Mouse (Mus musculus): ENCODE results near the gene Rsph10b. TPM values are rescaled to one million over a fixed set of nuclear protein-coding genes. Genes with fewer than 3 reads are reported as not detected.

The Rsph10b gene
- polyA plus RNA-seq, 1 experiment from 2014 or later = 0.74 TPM

DNA sequence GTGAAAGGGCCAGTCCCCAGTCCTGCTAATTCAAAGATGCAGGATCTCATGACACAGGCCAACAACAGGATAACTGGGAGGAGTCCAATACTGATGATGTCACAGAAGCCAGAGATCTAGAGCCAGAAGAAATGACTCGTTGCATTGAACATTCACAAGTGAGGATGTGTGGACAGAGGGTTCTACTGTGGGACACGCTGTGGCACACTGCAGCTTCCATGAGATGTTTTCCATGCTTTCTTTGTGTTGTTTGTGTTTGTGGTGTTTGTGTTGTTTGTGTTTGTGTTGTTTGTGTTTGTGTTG is 42.7 kb downstream of the Rsph10b start:
- Histone ChIP-seq H3K27ac (no peak overlapping the region), H3K36me3 (no peaks in the 10 kb centered on the region), H3K4me1 (replicated peaks) (no peaks in the 10 kb centered on the region), H3K27me3 (0 out of 2 replicates have a peak, but pooled peaks cover 3% of the 10 kb centered on the region), H3K4me3 (no peak overlapping the region), H3K4me2 (no peak overlapping the region), H3K9ac (no peak overlapping the region), H3K9me3 (replicated peaks) (no peaks in the 10 kb centered on the region)
- 51% methylated on average over 2 of the region's 2 CpGs for WGBS
- 0 out of 2 replicates have a peak, but pooled peaks have one; percentile 7 for ATAC-seq (replicated peaks; ENCODE audit: insufficient number of reproducible peaks, insufficient read depth, low FRiP score, low read depth)

DNA sequence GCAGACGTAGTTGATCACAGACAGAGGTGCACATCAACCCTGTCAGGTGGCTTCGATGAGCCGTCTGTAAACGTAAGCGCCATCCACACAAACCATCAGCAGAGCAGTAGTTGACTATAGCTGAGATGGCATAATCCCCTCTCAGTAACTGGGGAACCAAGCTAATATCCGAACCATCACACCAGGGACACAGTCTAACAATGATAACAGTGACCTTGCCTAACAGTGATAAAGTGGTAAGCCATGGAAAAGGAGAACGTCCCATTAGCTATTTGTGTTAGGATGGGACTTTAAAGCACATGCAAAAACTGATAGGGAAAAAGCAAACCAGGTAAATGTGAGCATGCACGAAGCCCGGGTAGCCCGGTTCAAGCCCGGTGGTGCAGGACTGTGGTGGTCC is 43.4 kb downstream of the Rsph10b start:
- Histone ChIP-seq H3K36me3 (no peaks in the 10 kb centered on the region), H3K9ac (no peak overlapping the region), H3K4me1 (replicated peaks) (peaks cover 3% of the 10 kb centered on the region; the same call in 1 of the 2 replicates), H3K4me2 (no peak overlapping the region), H3K27me3 (0 out of 2 replicates have a peak, but pooled peaks cover 3% of the 10 kb centered on the region), H3K9me3 (replicated peaks) (no peaks in the 10 kb centered on the region), H3K4me3 (no peak overlapping the region), H3K27ac (no peak overlapping the region)
- 85% methylated on average over 11 of the region's 11 CpGs for WGBS
- no peak for ATAC-seq (replicated peaks; ENCODE audit: insufficient number of reproducible peaks, insufficient read depth, low FRiP score, low read depth)

DNA sequence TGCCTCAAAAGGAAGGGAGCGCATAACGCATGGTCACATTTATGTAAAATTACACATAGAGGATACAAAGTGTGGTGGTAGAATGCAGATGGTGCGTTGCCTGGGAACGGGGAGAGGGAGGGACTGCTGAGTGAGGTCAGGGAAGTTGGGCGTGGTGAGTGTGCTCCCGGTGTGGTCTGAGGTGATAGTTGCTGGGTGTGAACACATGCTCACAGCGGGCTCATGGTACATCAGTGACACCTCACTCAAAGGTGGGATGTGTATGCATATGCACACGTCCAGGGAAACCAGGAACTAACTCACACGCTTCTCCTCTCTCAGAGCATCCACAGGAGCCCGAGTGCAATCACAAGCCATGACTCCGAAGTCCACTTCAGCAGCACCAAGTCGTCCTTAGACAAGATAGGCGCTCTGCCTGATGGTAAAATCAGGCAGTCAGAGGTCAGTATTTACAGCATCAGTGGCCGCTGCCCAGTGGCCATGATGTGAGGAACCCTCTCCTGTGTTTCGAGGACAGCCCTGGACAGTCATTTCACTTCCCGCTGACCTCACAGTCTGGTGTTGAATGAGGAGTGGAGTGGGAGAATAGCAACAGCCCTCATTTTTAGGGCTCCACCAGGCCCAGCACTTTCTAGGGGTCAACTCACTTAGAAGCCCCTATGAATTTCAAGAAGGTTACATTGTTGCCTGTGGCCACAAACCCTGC is 44.0 kb downstream of the Rsph10b start:
- WGBS = 61% methylated on average over 16 of the region's 16 CpGs
- ATAC-seq (replicated peaks; ENCODE audit: insufficient number of reproducible peaks, insufficient read depth, low FRiP score, low read depth) = no peak

DNA sequence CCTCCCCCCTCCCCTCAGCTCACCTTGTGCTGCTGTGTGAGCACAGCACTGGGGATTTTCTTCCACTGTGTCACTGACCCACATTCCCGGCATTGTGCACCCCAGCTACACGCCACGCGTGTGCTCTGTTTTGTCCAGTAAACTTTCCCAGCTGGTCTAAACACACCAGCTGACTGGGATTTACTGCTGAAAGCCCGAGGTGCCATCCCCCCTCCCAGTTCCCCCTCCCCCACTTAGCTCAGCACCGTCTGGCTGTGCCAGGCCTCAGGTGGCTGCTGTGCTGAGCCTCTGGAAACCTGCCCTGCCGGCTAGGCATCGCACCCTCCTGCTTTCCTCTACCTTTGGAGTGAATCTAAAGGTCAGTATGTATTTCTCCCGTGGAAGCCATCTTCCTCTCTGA is 48.0 kb downstream of the Rsph10b start:
- Histone ChIP-seq H3K27ac (no peak overlapping the region), H3K4me3 (no peak overlapping the region), H3K9me3 (replicated peaks) (no peaks in the 10 kb centered on the region), H3K9ac (no peak overlapping the region), H3K4me2 (no peak overlapping the region), H3K27me3 (0 out of 2 replicates have a peak, but pooled peaks cover 3% of the 10 kb centered on the region), H3K4me1 (replicated peaks) (peaks cover 3% of the 10 kb centered on the region; the same call in 1 of the 2 replicates), H3K36me3 (peaks cover 4% of the 10 kb centered on the region; the same call in 1 of the 2 replicates)
- WGBS = 27% methylated on average over 9 of the region's 9 CpGs
- no peak for ATAC-seq (replicated peaks; ENCODE audit: insufficient number of reproducible peaks, insufficient read depth, low FRiP score, low read depth)

More for the DNA sequence above, 44.0 kb downstream of the Rsph10b start:
- no peak overlapping the region for H3K4me3 ChIP-seq
- H3K27ac ChIP-seq = no peak overlapping the region
- H3K9me3 ChIP-seq (replicated peaks) = no peaks in the 10 kb centered on the region
- H3K27me3 ChIP-seq = 0 out of 2 replicates have a peak, but pooled peaks cover 3% of the 10 kb centered on the region
- peaks cover 3% of the 10 kb centered on the region; the same call in 1 of the 2 replicates for H3K4me1 ChIP-seq (replicated peaks)
- H3K4me2 ChIP-seq = no peak overlapping the region
- no peak overlapping the region for H3K9ac ChIP-seq
- H3K36me3 ChIP-seq = no peaks in the 10 kb centered on the region

DNA sequence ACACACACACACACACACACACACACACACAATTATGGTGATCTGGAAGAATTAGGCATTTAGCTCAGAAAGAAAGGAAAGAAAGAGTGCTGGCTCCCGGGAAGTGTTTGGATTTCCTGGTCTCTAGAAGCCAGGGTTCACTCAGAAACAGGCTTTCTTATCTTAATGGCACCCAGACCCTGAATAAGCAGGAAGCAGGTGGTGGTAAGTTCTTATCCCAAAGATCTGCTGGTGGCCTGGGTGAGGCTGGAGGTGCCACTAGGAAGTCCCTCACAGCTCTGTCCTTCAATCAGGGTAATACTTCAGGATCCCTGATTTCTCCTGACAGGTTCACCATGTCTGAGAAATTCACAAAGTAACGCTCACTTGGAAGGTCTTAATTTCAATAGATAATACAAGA is 49.5 kb downstream of the Rsph10b start:
- Histone ChIP-seq H3K36me3 (peaks cover 11% of the 10 kb centered on the region; the same call in 1 of the 2 replicates), H3K27me3 (no peaks in the 10 kb centered on the region)
- WGBS = 59% methylated on average over 2 of the region's 2 CpGs

DNA sequence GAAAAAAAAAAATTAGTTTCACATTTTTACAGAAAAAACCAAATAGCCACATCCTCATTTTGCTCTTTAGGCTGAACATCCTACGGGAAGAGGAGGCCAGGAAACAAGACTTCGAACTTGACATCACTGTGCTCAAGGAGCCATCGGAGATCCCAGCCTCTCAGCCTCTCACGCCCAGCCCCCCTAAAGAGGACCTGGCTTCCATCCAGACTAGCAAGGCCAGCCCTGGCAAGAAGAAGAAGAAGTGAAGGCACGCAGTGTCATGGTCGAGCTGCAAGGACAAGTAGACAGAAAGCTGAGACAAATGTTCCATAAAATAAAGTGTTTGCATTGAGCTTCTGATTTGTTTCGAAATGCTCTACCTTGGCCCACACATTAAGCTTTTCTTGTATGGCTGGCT is 52.5 kb downstream of the Rsph10b start:
- no peak for ATAC-seq (replicated peaks; ENCODE audit: insufficient number of reproducible peaks, insufficient read depth, low FRiP score, low read depth)
- Histone ChIP-seq H3K9ac (no peak overlapping the region), H3K36me3 (peaks cover 39% of the 10 kb centered on the region)

More for the DNA sequence above, 49.5 kb downstream of the Rsph10b start:
- no peak overlapping the region for H3K4me3 ChIP-seq
- no peak overlapping the region for H3K9ac ChIP-seq
- ATAC-seq (replicated peaks; ENCODE audit: insufficient number of reproducible peaks, insufficient read depth, low FRiP score, low read depth) = no peak
- no peak overlapping the region for H3K4me2 ChIP-seq
- H3K4me1 ChIP-seq (replicated peaks) = peaks cover 3% of the 10 kb centered on the region; the same call in 1 of the 2 replicates
- H3K9me3 ChIP-seq (replicated peaks) = no peaks in the 10 kb centered on the region
- no peak overlapping the region for H3K27ac ChIP-seq

DNA sequence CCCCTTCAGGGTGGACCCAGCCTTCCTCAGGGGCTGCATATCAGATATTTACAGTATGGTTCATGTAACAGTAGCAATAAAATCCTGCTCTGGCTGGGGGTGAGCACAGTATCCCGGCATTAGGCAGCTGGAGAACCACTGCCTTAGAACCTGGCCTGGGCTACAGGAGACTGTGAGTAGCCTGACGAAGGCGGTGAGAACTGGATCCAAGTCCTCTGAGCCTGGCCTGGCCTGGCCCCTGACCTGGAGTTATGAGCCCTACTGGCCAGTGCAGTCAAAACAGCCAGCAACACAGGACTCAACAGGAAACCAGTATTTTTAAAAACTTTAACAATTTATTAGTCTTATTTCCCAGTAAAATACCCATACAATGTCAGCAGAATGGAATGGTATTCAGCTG is 54.8 kb downstream of the Rsph10b start:
- ATAC-seq (replicated peaks; ENCODE audit: insufficient number of reproducible peaks, insufficient read depth, low FRiP score, low read depth) = no peak
- Histone ChIP-seq H3K27ac (no peak overlapping the region), H3K4me3 (no peak overlapping the region), H3K4me2 (no peak overlapping the region), H3K36me3 (peaks cover 61% of the 10 kb centered on the region), H3K9ac (no peak overlapping the region), H3K4me1 (replicated peaks) (no peaks in the 10 kb centered on the region), H3K9me3 (replicated peaks) (no peaks in the 10 kb centered on the region), H3K27me3 (no peaks in the 10 kb centered on the region)
- WGBS = 98% methylated on average over 3 of the region's 3 CpGs

More for the DNA sequence above, 52.5 kb downstream of the Rsph10b start:
- Histone ChIP-seq H3K27ac (no peak overlapping the region), H3K27me3 (no peaks in the 10 kb centered on the region), H3K4me2 (no peak overlapping the region), H3K4me3 (no peak overlapping the region), H3K9me3 (replicated peaks) (no peaks in the 10 kb centered on the region), H3K4me1 (replicated peaks) (peaks cover 3% of the 10 kb centered on the region; the same call in 1 of the 2 replicates)
- WGBS = 82% methylated on average over 7 of the region's 7 CpGs

DNA sequence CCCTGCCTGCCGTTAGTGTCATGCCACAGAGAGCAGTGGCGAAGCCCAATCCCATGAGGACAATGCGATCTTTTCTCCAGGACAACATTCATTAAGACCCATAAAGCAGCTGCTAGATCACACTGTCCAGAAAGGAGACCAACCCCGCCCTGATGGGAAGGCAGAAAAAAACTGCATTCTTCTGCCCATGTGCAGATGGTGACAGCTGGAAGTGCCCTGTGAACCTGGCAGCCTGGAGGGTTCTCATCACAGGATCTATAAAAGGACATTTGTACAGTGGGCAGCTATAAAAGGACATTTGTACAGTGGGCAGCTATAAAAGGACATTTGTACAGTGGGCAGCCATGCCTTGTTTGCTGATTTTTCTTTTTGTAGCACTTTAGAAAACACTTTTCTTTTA is 56.2 kb downstream of the Rsph10b start:
- WGBS = 70% methylated on average over 4 of the region's 4 CpGs
- Histone ChIP-seq H3K4me3 (no peak overlapping the region), H3K9me3 (replicated peaks) (no peaks in the 10 kb centered on the region), H3K27ac (peak overlapping the region; percentile 57), H3K27me3 (no peaks in the 10 kb centered on the region), H3K4me1 (replicated peaks) (peaks cover 6% of the 10 kb centered on the region), H3K36me3 (peaks cover 65% of the 10 kb centered on the region), H3K9ac (no peak overlapping the region), H3K4me2 (no peak overlapping the region)
- peak; percentile 68 for ATAC-seq (replicated peaks; ENCODE audit: insufficient number of reproducible peaks, insufficient read depth, low FRiP score, low read depth)

DNA sequence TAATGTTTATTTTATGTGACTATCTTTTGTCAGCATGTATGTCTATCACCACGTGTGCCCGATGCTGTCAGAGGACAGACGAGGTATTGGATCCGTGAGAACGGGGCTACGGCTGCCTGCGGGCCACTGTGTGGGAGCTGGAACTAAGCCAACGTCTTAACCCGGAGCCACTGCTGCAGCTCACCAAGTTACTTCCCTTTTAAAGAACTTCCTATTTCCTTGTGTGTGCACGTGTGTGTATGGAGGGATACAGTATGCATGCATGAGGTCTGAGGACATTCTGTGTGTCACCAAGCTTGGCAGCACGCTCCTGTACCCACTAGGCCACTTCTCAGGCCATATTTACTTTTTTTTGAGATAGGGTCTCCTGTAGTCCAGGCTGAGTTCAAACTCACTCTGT is 57.3 kb downstream of the Rsph10b start:
- Histone ChIP-seq H3K36me3 (peaks cover 67% of the 10 kb centered on the region), H3K27me3 (no peaks in the 10 kb centered on the region), H3K4me2 (no peak overlapping the region), H3K4me1 (replicated peaks) (peaks cover 10% of the 10 kb centered on the region), H3K9me3 (replicated peaks) (no peaks in the 10 kb centered on the region), H3K4me3 (no peak overlapping the region), H3K27ac (peak overlapping the region; percentile 57; the same call in 1 of the 2 replicates), H3K9ac (no peak overlapping the region)
- ATAC-seq (replicated peaks; ENCODE audit: insufficient number of reproducible peaks, insufficient read depth, low FRiP score, low read depth) = no peak
- 80% methylated on average over 11 of the region's 11 CpGs for WGBS

DNA sequence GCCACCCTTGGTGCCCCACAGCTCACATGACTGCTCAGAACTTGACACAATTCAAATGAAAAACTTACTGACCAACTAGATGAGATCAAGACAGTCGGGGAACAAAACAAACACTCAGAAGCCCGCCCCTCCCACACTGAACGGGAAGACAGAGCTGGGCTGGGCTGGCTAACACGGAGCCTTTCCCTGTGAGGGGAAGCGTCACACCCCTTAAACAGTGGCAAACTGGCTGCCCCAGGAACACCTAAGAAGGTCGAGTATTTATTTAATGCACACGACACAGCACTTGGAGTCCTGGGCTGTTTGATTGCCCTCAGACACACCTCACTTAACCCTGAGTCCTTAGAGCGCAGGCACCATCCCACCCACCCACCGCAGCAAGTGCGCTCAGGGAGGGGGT is 59.8 kb downstream of the Rsph10b start:
- 74% methylated on average over 10 of the region's 10 CpGs for WGBS
- H3K9ac ChIP-seq = no peak overlapping the region
- H3K4me3 ChIP-seq = no peak overlapping the region
- peaks cover 10% of the 10 kb centered on the region for H3K4me1 ChIP-seq (replicated peaks)
- no peak overlapping the region for H3K4me2 ChIP-seq
- no peaks in the 10 kb centered on the region for H3K27me3 ChIP-seq
- no peak for ATAC-seq (replicated peaks; ENCODE audit: insufficient number of reproducible peaks, insufficient read depth, low FRiP score, low read depth)
- H3K9me3 ChIP-seq (replicated peaks) = no peaks in the 10 kb centered on the region
- H3K27ac ChIP-seq = no peak overlapping the region
- H3K36me3 ChIP-seq = peaks cover 70% of the 10 kb centered on the region

DNA sequence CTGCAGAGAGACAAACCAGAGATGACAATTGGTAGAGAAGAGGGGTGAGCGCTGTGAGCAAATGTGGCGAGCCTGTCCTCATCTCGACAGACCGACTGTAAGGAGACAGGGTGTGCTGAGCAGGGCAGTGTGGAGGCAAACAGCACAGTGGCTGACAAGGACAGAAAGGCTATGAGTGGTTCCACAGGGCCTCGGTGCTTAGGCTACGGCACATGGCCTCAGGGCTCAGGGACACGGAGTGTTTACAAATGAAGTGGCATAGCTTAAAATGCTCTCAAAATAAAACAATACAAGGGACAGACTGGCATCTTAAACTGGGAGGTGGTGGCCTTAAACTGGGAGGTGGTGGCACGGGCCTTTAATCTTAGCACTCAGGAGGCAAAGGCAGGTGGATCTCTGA is 60.4 kb downstream of the Rsph10b start:
- Histone ChIP-seq H3K4me1 (replicated peaks) (peaks cover 10% of the 10 kb centered on the region), H3K9me3 (replicated peaks) (no peaks in the 10 kb centered on the region), H3K9ac (no peak overlapping the region), H3K36me3 (peaks cover 69% of the 10 kb centered on the region), H3K4me2 (no peak overlapping the region), H3K27me3 (no peaks in the 10 kb centered on the region), H3K27ac (no peak overlapping the region), H3K4me3 (no peak overlapping the region)
- no peak for ATAC-seq (replicated peaks; ENCODE audit: insufficient number of reproducible peaks, insufficient read depth, low FRiP score, low read depth)
- WGBS = 84% methylated on average over 8 of the region's 8 CpGs

DNA sequence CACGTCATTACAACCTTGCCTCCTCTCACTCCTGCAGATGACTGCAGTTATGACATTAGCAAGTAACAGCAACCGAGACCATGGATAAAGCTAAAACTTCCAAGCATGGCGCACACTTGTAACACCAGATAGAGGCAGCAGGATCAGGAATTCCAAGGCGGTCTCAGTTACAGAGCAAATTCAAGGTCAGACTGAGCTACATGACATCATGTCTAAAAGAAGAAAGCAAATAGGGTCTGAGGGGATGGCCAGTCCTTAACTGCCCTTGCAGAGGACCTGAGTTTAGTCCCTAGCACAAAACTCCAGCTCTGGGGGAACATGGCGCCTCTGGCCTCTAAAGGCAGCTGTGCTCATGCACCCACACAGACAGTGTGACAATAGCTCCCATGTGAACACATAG is 61.0 kb downstream of the Rsph10b start:
- H3K27ac ChIP-seq = peak overlapping the region; percentile 50
- ATAC-seq (replicated peaks; ENCODE audit: insufficient number of reproducible peaks, insufficient read depth, low FRiP score, low read depth) = 0 out of 2 replicates have a peak, but pooled peaks have one; percentile 32
- no peak overlapping the region for H3K9ac ChIP-seq
- no peaks in the 10 kb centered on the region for H3K27me3 ChIP-seq
- no peak overlapping the region for H3K4me3 ChIP-seq
- no peak overlapping the region for H3K4me2 ChIP-seq
- WGBS = 68% methylated on average over 5 of the region's 5 CpGs
- peaks cover 10% of the 10 kb centered on the region for H3K4me1 ChIP-seq (replicated peaks)
- H3K9me3 ChIP-seq (replicated peaks) = no peaks in the 10 kb centered on the region
- H3K36me3 ChIP-seq = peaks cover 69% of the 10 kb centered on the region

All from heart, embryonic 15.5 days (tissue).